ENCODE assay signal across 19 mouse cellular contexts in the genomic region with DNA sequence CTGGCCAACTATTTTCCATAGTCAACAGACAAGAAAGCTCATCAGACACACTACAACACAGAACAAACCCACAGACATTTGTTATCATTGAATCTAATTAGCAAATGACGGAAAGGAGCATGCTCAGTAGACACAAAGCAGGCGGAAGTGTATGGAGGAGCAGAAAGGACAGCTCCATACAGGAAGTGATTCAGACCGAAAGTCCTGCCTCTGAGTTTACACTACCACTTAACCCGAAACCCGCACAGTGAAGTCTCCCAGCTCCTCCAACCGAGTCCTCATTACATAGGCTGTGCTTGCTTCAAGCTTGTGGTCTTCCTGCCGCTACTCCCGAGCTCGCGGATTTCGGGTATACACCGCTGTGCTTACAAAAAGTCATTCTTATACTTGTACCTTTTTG. TPM values are rescaled to one million over a fixed set of nuclear protein-coding genes. Genes with fewer than 3 reads are reported as not detected.
DNase-seq lines count a peak whose midpoint lies in the region; ATAC-seq and TF ChIP-seq lines count a peak whose summit lies in the region.
"Had no signal": no experiment of that assay in that cellular context is flagged by ENCODE, and none has a peak within 500 bp of the region (broad histone marks: within the 10 kb centered on the region; RNA-seq: fewer than 3 reads in every experiment).

No protein-coding gene starts in this region.

- H3K27me3 ChIP-seq in kidney, adult 2 months (replicated peaks; ENCODE audit: control insufficient read depth, insufficient read depth, low read length): no peaks in the 10 kb centered on the region
- H3K27me3 ChIP-seq in kidney, embryonic 14.5 days (ENCODE audit: control insufficient read depth, insufficient read depth, low read length): no peaks in the 10 kb centered on the region
- H3K27me3 ChIP-seq in CH12.LX (replicated peaks): no peaks in the 10 kb centered on the region
- H3K27me3 ChIP-seq in embryonic facial prominence, embryonic 10.5 days (replicated peaks; ENCODE audit: low read depth, poor library complexity, severe bottlenecking): no peaks in the 10 kb centered on the region
- H3K27me3 ChIP-seq: embryonic facial prominence, embryonic 12.5 days; forebrain, embryonic 15.5 days; limb, embryonic 12.5 days; midbrain, embryonic 13.5 days; neural tube, embryonic 13.5 days had no signal

- H3K4me3 ChIP-seq in kidney, adult 2 months (ENCODE audit: insufficient read depth, low read depth, low read length): no peak overlapping the region
- H3K4me3 ChIP-seq in kidney, embryonic 14.5 days (ENCODE audit: low read length): no peak overlapping the region
- peak overlapping the region; percentile 52 to 59 (median 55) for H3K4me3 ChIP-seq in CH12.LX (replicated peaks in 1 of 3; ENCODE audit: low read depth in 2 of 3, low read length in 2 of 3, poor library complexity in 1 of 3)
- H3K4me3 ChIP-seq in embryonic facial prominence, embryonic 10.5 days: no peak overlapping the region
- H3K4me3 ChIP-seq: embryonic facial prominence, embryonic 12.5 days; erythroblast, embryonic 14.5 days; forebrain, embryonic 15.5 days; limb, embryonic 12.5 days; midbrain, embryonic 13.5 days; neural tube, embryonic 13.5 days had no signal

- no peak overlapping the region for H3K4me2 ChIP-seq in kidney, embryonic 14.5 days (replicated peaks; ENCODE audit: low read depth, low read length)
- peak overlapping the region; percentile 67 for H3K4me2 ChIP-seq in CH12.LX (ENCODE audit: insufficient read depth, low read depth, poor library complexity, severe bottlenecking)
- H3K4me2 ChIP-seq: embryonic facial prominence, embryonic 12.5 days; forebrain, embryonic 15.5 days; limb, embryonic 12.5 days; midbrain, embryonic 13.5 days; neural tube, embryonic 13.5 days had no signal

- TF ChIP-seq CTCF in kidney, adult 2 months (conservative IDR thresholded peaks at IDR 0.05; ENCODE audit: insufficient read depth, insufficient read length, low read depth, low read length): no peak
- TF ChIP-seq CTCF in CH12.LX (conservative IDR thresholded peaks at IDR 0.05 in 1 of 2, IDR thresholded peaks at IDR 0.05 in 1 of 2; ENCODE audit: low read depth in 2 of 2, low read length in 2 of 2): no peak

- DNase-seq in kidney, adult 2 months: peak; percentile 10
- DNase-seq in 416B (ENCODE audit: low read depth) (peak; percentile 57), CH12.LX (ENCODE audit: extremely low read depth) (peak; percentile 92)
- DNase-seq in embryonic facial prominence, embryonic 10.5 days (ENCODE audit: low spot score): peak; percentile 5
- no peak for DNase-seq in embryo, embryonic 11 days
- no peak for DNase-seq in retina, postnatal 1 day
- DNase-seq in cerebellum, postnatal 25 days: no peak
- DNase-seq: B cell, adult 2 months; cerebellum, adult 8-10 months; gastrocnemius, postnatal 14 days; thymus, adult 2 months had no signal

- no peak for TF ChIP-seq POLR2A in kidney, adult 2 months (IDR thresholded peaks at IDR 0.05; ENCODE audit: low read depth, low read length)
- TF ChIP-seq POLR2A in CH12.LX (IDR thresholded peaks at IDR 0.05; ENCODE audit: low read depth, low read length): peak; percentile 81

- no peak overlapping the region for H3K27ac ChIP-seq in kidney, adult 2 months (ENCODE audit: insufficient read depth, low read depth, low read length)
- no peak overlapping the region for H3K27ac ChIP-seq in kidney, embryonic 14.5 days (ENCODE audit: low read depth, low read length)
- H3K27ac ChIP-seq in CH12.LX (ENCODE audit: insufficient read depth, low read depth): peak overlapping the region; percentile 75
- H3K27ac ChIP-seq in embryonic facial prominence, embryonic 10.5 days (replicated peaks): no peak overlapping the region
- H3K27ac ChIP-seq: embryonic facial prominence, embryonic 12.5 days; forebrain, embryonic 15.5 days; limb, embryonic 12.5 days; liver, embryonic 14.5 days; midbrain, embryonic 13.5 days; neural tube, embryonic 13.5 days had no signal

- WGBS in kidney, adult 2 months: 94% methylated on average over 12 of the region's 12 CpGs
- 95% methylated on average over 12 of the region's 12 CpGs for WGBS in kidney, embryonic 14.5 days
- WGBS in embryonic facial prominence, embryonic 10.5 days: 92% methylated on average over 12 of the region's 12 CpGs

- no peak; the same call in 1 of the 2 replicates for ATAC-seq in kidney, embryonic 14.5 days (ENCODE audit: low FRiP score, low TSS enrichment)
- ATAC-seq: forebrain, embryonic 15.5 days; midbrain, embryonic 13.5 days had no signal

- H3K79me2 ChIP-seq in CH12.LX (replicated peaks; ENCODE audit: control insufficient read depth, extremely low read depth, insufficient read depth, poor library complexity, severe bottlenecking): no peaks in the 10 kb centered on the region

- no peaks in the 10 kb centered on the region for H3K4me1 ChIP-seq in kidney, adult 2 months (ENCODE audit: control insufficient read depth, insufficient read depth, low read length)
- no peaks in the 10 kb centered on the region for H3K4me1 ChIP-seq in kidney, embryonic 14.5 days (ENCODE audit: control insufficient read depth, insufficient read depth, low read length)
- H3K4me1 ChIP-seq in CH12.LX (ENCODE audit: control insufficient read depth in 1 of 2, insufficient read depth in 2 of 2): peaks cover 11 to 43% of the 10 kb centered on the region in 2 experiments; a peak in 3 of 4 replicates
- H3K4me1 ChIP-seq in embryonic facial prominence, embryonic 10.5 days: peaks cover 14% of the 10 kb centered on the region
- H3K4me1 ChIP-seq: embryonic facial prominence, embryonic 12.5 days had no signal

- TF ChIP-seq EP300 in CH12.LX (IDR thresholded peaks at IDR 0.05; ENCODE audit: low read length): peak; percentile 93

- no peaks in the 10 kb centered on the region for H3K9me3 ChIP-seq in kidney, embryonic 14.5 days (ENCODE audit: control insufficient read depth, low read length)
- no peaks in the 10 kb centered on the region for H3K9me3 ChIP-seq in CH12.LX (replicated peaks; ENCODE audit: low read length)
- H3K9me3 ChIP-seq in embryonic facial prominence, embryonic 10.5 days: no peaks in the 10 kb centered on the region
- H3K9me3 ChIP-seq: embryonic facial prominence, embryonic 12.5 days; forebrain, embryonic 15.5 days; limb, embryonic 12.5 days; midbrain, embryonic 13.5 days; neural tube, embryonic 13.5 days had no signal

- no peak for TF ChIP-seq RAD21 in CH12.LX (IDR thresholded peaks at IDR 0.05; ENCODE audit: low read depth, low read length)

- dilution Hi-C loops in CH12.LX (cut with MboI; ENCODE audit: extremely low pct_ligation_motif_present, extremely low pct_unique_long_range_greater_than_20kb, low sequenced_read_pairs): no loop called here

- in situ Hi-C loops in CH12.LX (cut with MboI; ENCODE audit: low pct_ligation_motif_present, low pct_unique_long_range_greater_than_20kb, low sequenced_read_pairs): no loop called here

- H3K9ac ChIP-seq in kidney, embryonic 14.5 days (ENCODE audit: low read depth, low read length): no peak overlapping the region
- peak overlapping the region; percentile 91 for H3K9ac ChIP-seq in CH12.LX (ENCODE audit: insufficient read depth, low read depth)
- H3K9ac ChIP-seq: embryonic facial prominence, embryonic 12.5 days; forebrain, embryonic 15.5 days; limb, embryonic 12.5 days; liver, embryonic 14.5 days; midbrain, embryonic 13.5 days; neural tube, embryonic 13.5 days had no signal

- no peaks in the 10 kb centered on the region for H3K36me3 ChIP-seq in kidney, adult 2 months (ENCODE audit: control insufficient read depth, insufficient read depth, low read length)
- no peaks in the 10 kb centered on the region for H3K36me3 ChIP-seq in kidney, embryonic 14.5 days (ENCODE audit: control insufficient read depth, insufficient read depth, low read length)
- peaks cover 23 to 48% of the 10 kb centered on the region in 2 experiments for H3K36me3 ChIP-seq in CH12.LX (replicated peaks in 1 of 2; ENCODE audit: control insufficient read depth in 1 of 2, insufficient read depth in 1 of 2, low read length in 1 of 2)
- H3K36me3 ChIP-seq in embryonic facial prominence, embryonic 10.5 days (replicated peaks): peaks cover 11% of the 10 kb centered on the region

TF ChIP-seq in CH12.LX, 34 proteins besides CTCF, POLR2A, EP300 and RAD21 (continues in another document):
- TF ChIP-seq ZMIZ1 (IDR thresholded peaks at IDR 0.05; ENCODE audit: low read depth, low read length) (no peak), MXI1 (IDR thresholded peaks at IDR 0.05; ENCODE audit: low read depth, low read length) (peak; percentile 60; the same call in 1 of the 2 replicates), ZKSCAN1 (IDR thresholded peaks at IDR 0.05; ENCODE audit: borderline replicate concordance, low read depth, low read length) (no peak), NRF1 (IDR thresholded peaks at IDR 0.05; ENCODE audit: low read depth, low read length) (peak; percentile 79), MAZ (IDR thresholded peaks at IDR 0.05; ENCODE audit: low read depth, low read length) (0 out of 2 replicates have a peak, but pooled peaks have one; percentile 27), ELF1 (IDR thresholded peaks at IDR 0.05; ENCODE audit: low read depth, low read length) (peak; percentile 94), BHLHE40 (IDR thresholded peaks at IDR 0.05; ENCODE audit: low read depth, low read length) (peak; percentile 68), NELFE (IDR thresholded peaks at IDR 0.05; ENCODE audit: low read depth, low read length) (peak; percentile 62), USF2 (conservative IDR thresholded peaks at IDR 0.05; ENCODE audit: low read depth, low read length) (no peak), JUN (IDR thresholded peaks at IDR 0.05; ENCODE audit: insufficient read depth, low read depth, low read length) (peak; percentile 94), TCF12 (IDR thresholded peaks at IDR 0.05; ENCODE audit: low read depth, low read length) (peak; percentile 83), CHD1 (IDR thresholded peaks at IDR 0.05; ENCODE audit: low read depth, low read length) (no peak), UBTF (IDR thresholded peaks at IDR 0.05; ENCODE audit: low read depth, low read length) (no peak), CHD2 (IDR thresholded peaks at IDR 0.05; ENCODE audit: low read length) (no peak), HCFC1 (IDR thresholded peaks at IDR 0.05; ENCODE audit: low read depth, low read length) (peak; percentile 74), ZNF384 (IDR thresholded peaks at IDR 0.05; ENCODE audit: low read depth, low read length) (no peak), ETS1 (conservative IDR thresholded peaks at IDR 0.05; ENCODE audit: low read depth, low read length) (peak; percentile 76), KAT2A (IDR thresholded peaks at IDR 0.05; ENCODE audit: insufficient replicate concordance, low read length) (0 out of 2 replicates have a peak, but pooled peaks have one; percentile 9)

RNA-seq across cellular contexts. Expression of a gene that starts 46.4 kb away (rescaled TPM):
- polyA plus RNA-seq in kidney, adult 2 months (2012; rRNA removed): 25.2 and 32.2 TPM in 2 replicates
- 70.3 and 98.9 TPM in 2 replicates for polyA plus RNA-seq in kidney, embryonic 14.5 days (2014; fragmentation: Nextera tagmentation; extraction: Ambion mirVana)
- total RNA-seq in CH12.LX (2012; rRNA removed): 19.7 and 25.7 TPM in 2 replicates
- total RNA-seq in CH12.LX (2014; rRNA removed): 42.6 and 51.0 TPM in 2 replicates
- 34.7 and 35.0 TPM in 2 replicates for polyA plus RNA-seq in CH12.LX (2012; ENCODE audit: insufficient read length, low read depth)
- 86.6 and 89.3 TPM in 2 replicates for polyA plus RNA-seq in embryonic facial prominence, embryonic 10.5 days (2016; fragmentation: Nextera tagmentation; extraction: Ambion mirVana)

Comparison
In these comparisons a context has a peak if more than half of its experiments do, and no peak if none do; other contexts are left out.
1. DNase-seq: peak in kidney, adult 2 months (single experiment), 416B (single experiment), CH12.LX (single experiment) and embryonic facial prominence, embryonic 10.5 days (single experiment); none in embryo, embryonic 11 days (single experiment), retina, postnatal 1 day (single experiment) and cerebellum, postnatal 25 days (0 of 2).
2. H3K4me3 ChIP-seq: peak in CH12.LX (3 of 3); none in kidney, adult 2 months (single experiment), kidney, embryonic 14.5 days (single experiment) and embryonic facial prominence, embryonic 10.5 days (single experiment).